Mouse (Mus musculus): ENCODE measurements around the gene 1700012P22Rik. TPM values are rescaled to one million over a fixed set of nuclear protein-coding genes. Genes with fewer than 3 reads are reported as not detected.

1700012P22Rik gene
- total RNA-seq (2021) = not detected
- long read RNA-seq, experiment 1 = 0 reads
- long read RNA-seq, experiment 2 = 0 reads

DNA sequence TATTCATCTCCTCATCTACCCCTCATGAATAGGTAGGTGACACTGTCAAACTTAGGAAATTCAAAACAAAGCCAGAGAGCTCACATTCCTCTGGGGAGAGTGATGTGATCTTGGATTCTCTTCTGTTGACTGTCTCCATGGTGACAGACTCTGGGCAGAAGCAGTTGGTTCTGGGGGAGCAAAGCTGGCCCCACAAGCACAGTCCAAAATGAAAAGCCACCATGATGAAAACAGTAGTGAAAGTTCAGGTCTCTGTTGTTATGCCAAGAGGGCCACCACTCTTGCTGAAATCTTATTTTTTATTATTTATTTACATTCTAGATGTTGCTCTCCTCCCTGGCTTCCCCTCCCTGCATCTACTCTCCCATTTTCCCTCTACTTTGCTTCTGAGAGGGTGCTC is at the start of gene 1700012P22Rik:
Gene 1700012P22Rik, minus strand, starts transcription at position 101 of the 400 bp plus-strand sequence.
- intact Hi-C loops (cut with DNase I) = no loop called here
- DNase-seq (ENCODE audit: low spot score in 2 of 2) = no peak

GRCm38 (mm10) chr4:144468091-144468490 is 29.5 kb upstream of the 1700012P22Rik start:
- intact Hi-C loops (cut with DNase I) = no loop called here
- no peak for DNase-seq (ENCODE audit: low spot score in 2 of 2)

DNA sequence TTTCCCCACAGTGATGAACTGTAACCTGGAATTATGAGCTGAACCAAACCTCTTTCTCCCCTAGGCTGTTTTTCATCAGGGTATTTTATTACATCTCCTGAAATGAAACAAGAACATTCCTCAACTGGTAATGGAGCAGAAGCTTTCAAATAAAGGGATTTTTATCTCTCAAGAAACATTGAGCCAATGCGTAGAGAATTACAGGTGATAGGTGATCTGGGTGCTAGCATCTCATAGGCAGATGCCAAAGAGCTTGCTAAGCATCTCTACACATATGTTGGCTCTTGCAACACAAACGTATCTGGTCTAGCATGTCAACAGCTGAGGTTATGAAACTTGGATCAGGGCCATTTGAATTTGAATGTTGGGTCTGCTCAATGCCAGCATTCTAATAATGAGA is 26.6 kb upstream of the 1700012P22Rik start:
- DNase-seq (ENCODE audit: low spot score in 2 of 2) = no peak
- intact Hi-C loops (cut with DNase I) = no loop called here

- no peak for DNase-seq (ENCODE audit: low spot score in 2 of 2)
- intact Hi-C loops (cut with DNase I) = no loop called here
These were observed 25.1 kb upstream of the 1700012P22Rik start, which contains the start of gene Aadacl3 for GRCm38 (mm10) chr4:144463656-144464055. TSS of gene Aadacl3 (minus strand) at chr4:144463756.

DNA sequence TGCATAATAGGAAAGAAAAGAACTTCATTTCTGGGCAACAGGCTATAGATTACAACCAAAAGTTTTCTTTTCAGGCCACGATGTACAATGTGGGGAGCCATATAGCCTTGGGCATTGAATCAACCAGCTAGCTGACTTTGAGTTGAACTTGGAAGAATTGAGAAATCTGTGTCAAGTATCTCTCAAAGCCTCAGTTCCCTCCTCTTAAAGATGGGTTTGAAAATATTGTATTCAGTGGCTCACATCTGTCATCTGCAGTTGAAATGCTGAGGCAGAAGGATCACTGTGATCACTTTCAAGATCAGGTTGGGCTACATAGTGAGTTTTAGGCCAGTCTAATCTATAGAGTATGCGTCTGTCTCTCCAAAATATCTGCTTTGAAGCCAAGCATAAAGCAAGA is 14.6 kb upstream of the 1700012P22Rik start, which contains the start of gene Gm9944:
Gene Gm9944, minus strand, starts transcription at position 101 of the 400 bp plus-strand sequence.
- DNase-seq (ENCODE audit: low spot score in 2 of 2) = no peak
- intact Hi-C loops (cut with DNase I) = no loop called here

- no peak for DNase-seq (ENCODE audit: low spot score in 2 of 2)
- intact Hi-C loops (cut with DNase I) = no loop called here
These were observed 10.0 kb upstream of the 1700012P22Rik start for GRCm38 (mm10) chr4:144448546-144448945.

DNA sequence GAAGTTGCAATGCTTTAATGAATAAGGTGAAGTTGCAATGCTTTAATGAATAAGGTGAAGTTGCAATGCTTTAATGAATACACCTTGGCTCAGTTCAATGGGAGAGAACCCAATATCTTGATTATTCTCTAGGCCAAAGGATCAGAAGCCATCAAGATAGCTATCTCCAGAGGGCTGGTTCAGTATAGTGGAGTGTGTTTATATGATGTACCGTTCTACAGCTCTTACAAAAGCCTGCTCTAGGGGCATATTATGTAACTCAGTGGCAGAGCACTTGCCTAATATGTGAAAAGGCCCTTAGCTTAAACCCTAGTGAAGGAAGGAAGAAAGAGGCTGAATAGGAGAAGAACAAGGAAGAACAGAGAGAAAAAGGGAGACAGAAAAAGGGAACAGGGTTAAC is 3.0 kb upstream of the 1700012P22Rik start:
- DNase-seq (ENCODE audit: low spot score in 2 of 2) = no peak
- intact Hi-C loops (cut with DNase I) = no loop called here

DNA sequence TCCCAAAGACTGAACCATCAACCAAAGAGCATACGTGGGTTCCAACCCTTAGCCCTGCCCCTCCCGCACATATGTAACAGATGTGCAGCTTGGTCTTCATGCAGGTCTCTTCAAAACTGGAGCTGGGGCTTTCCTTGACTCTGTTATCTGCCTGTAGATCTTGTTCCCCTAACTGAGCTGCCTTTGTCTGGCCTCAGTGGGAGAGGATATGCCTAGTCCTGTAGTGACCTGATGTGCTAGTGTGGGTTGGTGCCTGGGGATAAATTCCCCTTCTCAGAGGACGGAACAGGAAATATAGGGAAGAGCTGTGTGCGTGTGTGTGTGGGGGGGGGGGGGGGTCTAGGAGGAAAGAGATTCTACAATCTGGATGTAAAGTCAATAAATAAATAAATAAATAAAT is 2.5 kb upstream of the 1700012P22Rik start:
- no peak for DNase-seq (ENCODE audit: low spot score in 2 of 2)
- intact Hi-C loops (cut with DNase I) = no loop called here

GRCm38 (mm10) chr4:144433216-144433615 is 5.4 kb downstream of the 1700012P22Rik start:
- intact Hi-C loops (cut with DNase I) = no loop called here
- no peak for DNase-seq (ENCODE audit: low spot score in 2 of 2)

DNA sequence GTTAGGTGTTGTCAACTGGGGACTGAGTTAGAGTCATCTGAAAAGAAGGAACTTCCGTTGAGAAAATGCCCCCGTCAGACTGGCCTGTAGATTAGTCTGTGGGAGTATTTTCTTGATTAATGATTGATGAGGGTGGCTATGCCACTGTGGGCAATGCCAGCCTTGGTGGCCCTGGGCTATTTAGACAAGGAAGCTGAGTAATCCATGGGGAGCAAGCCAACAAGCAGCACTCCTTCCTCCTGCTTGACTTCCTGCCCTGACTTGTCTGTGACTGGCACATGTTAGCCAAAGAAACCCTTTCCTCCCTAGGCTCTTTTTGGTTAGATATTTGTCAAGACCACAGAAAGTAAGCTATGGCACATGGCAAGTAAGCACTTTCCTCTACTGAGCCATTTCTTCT is 7.8 kb downstream of the 1700012P22Rik start:
- intact Hi-C loops (cut with DNase I) = no loop called here
- DNase-seq (ENCODE audit: low spot score in 2 of 2) = no peak

- DNase-seq (ENCODE audit: low spot score in 2 of 2) = no peak
- intact Hi-C loops (cut with DNase I) = no loop called here
These were observed 9.7 kb downstream of the 1700012P22Rik start for GRCm38 (mm10) chr4:144428868-144429267.

GRCm38 (mm10) chr4:144424590-144424989 is 14.0 kb downstream of the 1700012P22Rik start:
- intact Hi-C loops (cut with DNase I) = no loop called here
- DNase-seq (ENCODE audit: low spot score in 2 of 2) = no peak

DNA sequence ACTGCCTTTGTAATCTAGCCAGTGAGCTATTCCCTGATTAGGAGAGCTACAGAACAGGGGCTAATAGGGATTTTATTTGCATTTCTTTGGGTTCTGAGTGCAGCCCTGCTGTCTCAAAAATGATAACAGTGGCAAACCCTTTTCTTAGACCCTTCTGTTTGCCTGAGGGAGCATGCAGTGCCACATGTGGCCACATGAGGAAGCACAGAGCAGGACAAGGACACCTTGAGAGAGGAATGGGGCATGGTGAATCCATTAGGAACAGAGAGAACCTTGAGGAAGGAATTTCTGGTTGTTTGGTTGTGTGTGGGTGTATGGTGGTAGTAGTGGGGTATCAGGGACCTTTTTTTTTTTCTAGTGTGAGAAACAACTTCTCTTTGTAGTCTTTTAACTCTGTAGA is 17.9 kb downstream of the 1700012P22Rik start:
- DNase-seq (ENCODE audit: low spot score in 2 of 2) = no peak
- intact Hi-C loops (cut with DNase I) = no loop called here

DNA sequence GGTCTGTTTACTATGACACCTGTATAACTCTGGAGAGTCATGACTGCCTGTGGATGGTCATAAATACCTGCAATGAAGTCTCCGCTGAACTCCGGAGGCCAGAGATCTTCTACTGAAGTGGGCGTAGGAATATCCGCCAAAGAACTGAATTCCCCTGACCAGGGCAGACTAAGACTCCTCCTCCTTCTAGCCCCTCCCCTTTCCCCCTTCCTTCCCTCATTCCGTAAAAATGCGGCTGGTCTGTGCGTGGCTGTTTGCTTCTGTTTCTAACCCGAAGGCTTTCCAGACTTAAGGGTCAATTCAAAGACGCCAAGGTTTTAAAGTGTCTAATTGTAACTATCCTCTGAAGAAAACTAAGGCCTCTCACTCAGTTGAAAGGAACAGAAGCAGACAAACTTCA is 30.3 kb downstream of the 1700012P22Rik start, which contains the start of gene Pramef12:
Gene Pramef12, minus strand, starts transcription at position 175 of the 400 bp plus-strand sequence.
- intact Hi-C loops (cut with DNase I) = no loop called here
- DNase-seq (ENCODE audit: low spot score in 2 of 2) = no peak

GRCm38 (mm10) chr4:144406261-144406660 is 32.3 kb downstream of the 1700012P22Rik start:
- no peak for DNase-seq (ENCODE audit: low spot score in 2 of 2)
- intact Hi-C loops (cut with DNase I) = no loop called here

DNA sequence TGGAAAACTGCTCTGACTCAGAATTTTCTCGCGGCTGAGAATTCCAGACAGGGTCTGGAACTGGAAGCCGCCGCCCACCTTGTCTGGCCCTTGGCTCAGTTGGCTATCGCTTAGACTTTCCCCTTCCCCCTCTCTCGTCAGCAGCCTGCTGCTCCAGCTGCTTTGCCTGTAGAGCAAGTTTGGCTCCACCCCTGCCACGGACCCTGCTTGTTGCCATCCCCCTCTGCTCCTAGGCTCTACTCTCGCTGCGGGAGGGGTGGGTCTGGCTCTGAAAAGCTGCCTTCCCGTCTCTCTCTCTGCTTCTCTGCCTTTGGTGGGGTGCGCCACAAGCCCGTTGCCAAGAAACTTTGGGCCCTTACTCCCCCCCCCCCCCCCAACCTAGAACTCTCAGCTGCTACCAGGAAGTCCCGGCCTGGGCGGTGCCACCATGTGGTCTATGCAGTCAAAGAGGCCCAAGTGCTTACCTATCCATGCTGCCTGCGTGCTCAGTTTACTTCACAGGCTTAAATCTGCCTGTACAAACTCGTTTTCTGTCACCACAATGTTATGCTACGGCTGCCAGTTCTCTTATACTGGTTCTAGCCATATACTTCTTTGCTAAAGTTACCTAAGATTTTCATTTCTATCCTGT is 34.0 kb downstream of the 1700012P22Rik start:
- intact Hi-C loops (cut with DNase I) = no loop called here
- no peak for DNase-seq (ENCODE audit: low spot score in 2 of 2)

DNA sequence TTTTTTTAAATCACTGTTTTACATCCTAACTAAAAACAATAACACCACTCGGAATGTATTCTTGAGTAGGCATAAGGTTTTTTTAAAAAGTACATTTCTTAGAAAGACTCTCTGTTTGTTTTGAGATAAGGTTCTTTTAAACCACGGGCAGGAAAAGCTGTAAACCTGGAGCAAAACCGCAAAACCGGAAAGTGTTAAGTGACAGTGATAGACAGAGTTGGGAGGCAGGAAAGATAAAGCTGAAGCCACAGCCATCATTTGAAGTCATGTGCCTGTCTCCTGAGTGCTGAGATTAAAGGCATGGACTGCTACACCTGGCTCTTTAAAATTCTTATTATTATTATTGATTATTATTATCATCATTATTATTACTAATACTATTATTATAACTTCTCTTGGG is 35.9 kb downstream of the 1700012P22Rik start:
- intact Hi-C loops (cut with DNase I) = no loop called here
- no peak for DNase-seq (ENCODE audit: low spot score in 2 of 2)

GRCm38 (mm10) chr4:144396316-144396715 is 42.3 kb downstream of the 1700012P22Rik start:
- intact Hi-C loops (cut with DNase I) = no loop called here
- DNase-seq (ENCODE audit: low spot score in 2 of 2) = no peak

DNA sequence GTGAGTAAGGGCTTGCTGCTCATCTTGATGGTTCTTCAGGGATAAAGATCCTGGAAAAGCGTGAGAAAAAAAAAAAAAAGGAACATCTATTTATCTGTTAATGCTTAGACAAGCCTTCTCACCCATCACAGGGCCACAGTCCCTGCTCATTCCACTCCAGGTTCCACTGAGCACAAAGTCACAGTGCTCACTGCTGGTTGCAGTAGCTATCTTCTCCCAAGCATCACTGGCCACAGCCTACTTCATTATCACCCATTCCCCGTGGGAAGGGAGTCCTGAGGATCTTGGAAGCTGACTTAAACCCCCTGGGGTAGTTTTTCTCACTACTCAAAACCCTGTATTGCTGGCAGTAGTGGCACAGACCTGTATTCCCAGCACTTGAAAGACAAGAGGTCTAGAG is 60.7 kb downstream of the 1700012P22Rik start, which contains the start of gene Pramef20:
Gene Pramef20, minus strand, starts transcription at position 23 of the 400 bp plus-strand sequence.
- intact Hi-C loops (cut with DNase I) = no loop called here
- no peak for DNase-seq (ENCODE audit: low spot score in 2 of 2)

Measured in left cerebral cortex, postnatal 14 days (tissue).